Mouse (Mus musculus): Measurements from ENCODE around the gene Zfp697.
"Not testable (repeated sequence)": the region's sequence is repeated elsewhere in the genome, so short reads cannot be mapped to it uniquely, and the experiment has no call there.

Gene Zfp697

DNA sequence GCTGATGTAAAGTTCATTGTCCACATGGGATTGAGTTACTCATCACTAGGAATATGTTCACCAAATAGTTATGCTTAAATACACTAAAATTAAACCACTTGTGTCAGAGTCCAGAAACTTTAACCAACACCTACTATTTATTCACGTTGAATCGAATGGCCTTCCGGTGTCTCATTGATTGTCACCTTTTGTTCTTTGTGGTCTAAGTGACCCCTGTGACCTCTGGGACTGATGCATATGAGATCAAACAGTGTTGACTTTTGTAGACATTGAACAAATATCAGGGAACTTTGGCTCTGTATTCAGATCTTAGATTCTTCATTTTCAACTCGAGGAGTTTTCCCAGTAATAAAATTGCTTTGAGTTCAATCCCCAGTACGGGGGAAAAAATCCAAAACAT is 125.0 kb downstream of the Zfp697 start:
- DNase-seq (ENCODE audit: low read depth, low spot score) = not testable (repeated sequence)

DNA sequence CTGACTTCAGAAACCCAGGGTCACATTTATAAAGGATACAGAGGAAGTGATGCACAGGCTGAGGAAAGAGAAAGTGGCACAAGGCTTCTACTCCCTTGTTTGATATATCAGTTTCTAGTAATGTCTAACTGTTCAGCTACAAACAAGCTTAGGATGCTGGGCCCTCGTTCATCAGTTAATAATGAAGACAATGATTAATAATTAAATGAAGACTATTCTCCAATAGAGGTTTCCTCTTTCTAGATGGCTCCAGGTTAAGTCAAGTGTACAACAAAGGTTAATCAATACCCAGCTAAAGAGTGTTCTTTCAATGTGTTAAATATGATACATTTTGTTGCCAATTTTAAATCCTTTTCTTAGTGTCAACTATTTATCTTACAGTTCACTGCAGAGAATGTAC is 128.2 kb downstream of the Zfp697 start, which contains the start of gene Hsd3b4:
Gene Hsd3b4 (minus strand): TSS at position 101 of the 400 bp plus-strand sequence.
- not testable (repeated sequence) for DNase-seq (ENCODE audit: low read depth, low spot score)

DNA sequence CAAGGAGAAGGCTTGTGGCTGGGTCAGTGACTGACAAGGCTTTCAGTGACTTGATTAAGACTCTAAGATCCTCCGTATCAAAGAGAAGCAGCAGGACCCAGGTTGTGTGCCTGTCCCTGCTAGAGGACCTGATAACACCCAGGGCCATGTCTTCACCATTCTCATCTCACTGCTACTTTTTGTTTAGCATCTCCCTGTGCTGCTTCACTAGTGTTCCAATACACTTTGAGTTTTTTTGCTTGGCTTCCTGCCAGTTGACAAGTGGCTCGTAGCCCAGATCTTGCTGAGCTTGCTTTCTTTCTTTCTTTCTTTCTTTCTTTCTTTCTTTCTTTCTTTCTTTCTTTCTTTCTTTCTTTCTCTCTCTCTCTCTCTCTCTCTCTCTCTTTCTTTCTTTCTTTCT is 140.5 kb downstream of the Zfp697 start:
- DNase-seq (ENCODE audit: low read depth, low spot score) = not testable (repeated sequence)

DNA sequence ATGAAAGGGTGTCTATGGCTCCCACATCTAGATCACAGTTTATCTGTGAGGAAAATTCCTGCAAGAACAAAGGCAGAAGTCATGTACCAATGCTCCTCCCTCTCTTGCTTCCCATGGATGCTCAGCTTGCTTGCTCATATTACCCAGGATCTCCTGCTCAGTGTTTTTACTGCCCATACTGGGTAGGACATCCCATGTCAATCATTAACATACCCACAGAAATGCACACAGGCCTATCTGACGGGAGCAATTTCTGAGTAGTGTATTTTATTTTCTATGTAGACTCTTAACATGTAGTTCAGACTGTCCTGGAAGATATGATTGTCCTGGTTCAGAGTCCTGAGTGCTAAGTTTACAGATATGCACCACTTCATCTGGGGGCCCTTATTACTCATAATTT is 142.3 kb downstream of the Zfp697 start:
- not testable (repeated sequence) for DNase-seq (ENCODE audit: low read depth, low spot score)

DNA sequence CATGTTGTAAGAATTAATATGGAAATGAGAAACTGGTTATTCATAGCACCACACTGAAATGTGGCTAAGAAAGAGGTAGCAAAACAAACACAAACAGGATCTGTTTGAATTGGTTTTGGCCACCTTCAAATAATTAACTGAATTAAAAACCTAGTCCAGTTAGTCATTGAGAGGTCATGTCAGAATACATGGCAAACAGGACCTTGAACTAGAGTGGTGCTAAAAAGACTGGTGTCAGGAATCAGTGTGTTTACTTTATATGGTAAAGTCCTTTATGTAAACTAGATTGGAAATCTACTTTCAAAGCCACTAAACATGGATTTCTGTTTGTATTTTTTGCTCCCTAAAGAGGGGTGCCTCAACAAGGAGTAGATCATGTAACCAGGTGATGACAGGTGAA is 142.7 kb downstream of the Zfp697 start:
- not testable (repeated sequence) for DNase-seq (ENCODE audit: low read depth, low spot score)

DNA sequence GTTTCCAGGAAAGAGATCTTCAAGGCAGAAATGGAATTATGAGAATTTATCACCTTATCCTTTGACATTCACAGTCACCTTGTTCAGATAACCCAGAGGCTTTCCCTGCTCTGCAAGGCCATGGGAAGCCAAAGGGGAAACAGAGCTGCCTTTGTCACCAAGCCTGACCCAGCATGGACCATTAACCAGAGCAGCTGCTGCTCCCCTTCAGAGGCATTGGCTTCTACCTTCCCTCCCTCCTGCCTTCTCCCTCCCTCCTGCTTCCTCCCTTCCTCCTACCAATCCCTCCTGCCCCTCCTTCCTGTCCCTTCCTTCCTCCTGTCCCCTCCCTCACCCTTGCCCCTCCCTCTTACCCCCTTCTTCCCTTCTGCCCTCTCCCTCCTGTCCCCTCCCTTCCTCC is 165.4 kb downstream of the Zfp697 start:
- DNase-seq (ENCODE audit: low read depth, low spot score) = not testable (repeated sequence)

DNA sequence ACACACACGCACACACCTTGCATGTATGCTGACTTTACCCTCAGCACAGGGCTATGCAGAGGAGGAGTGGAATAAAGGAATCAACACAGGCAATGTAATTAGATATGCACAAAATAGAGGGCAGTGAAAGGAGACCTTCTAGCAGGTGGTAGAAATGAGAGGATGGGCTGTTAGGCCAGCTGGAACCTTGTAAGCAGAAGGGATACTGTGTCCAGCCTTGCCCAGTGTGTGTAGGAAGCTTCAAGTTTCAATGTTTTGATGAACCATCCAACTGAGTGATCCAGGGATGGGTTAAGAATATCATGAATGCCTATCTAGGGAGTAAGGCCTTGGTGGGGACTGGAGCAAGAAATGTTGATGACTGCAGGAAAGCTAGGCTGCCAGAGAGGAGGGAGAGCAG is 166.2 kb downstream of the Zfp697 start:
- DNase-seq (ENCODE audit: low read depth, low spot score) = not testable (repeated sequence)

DNA sequence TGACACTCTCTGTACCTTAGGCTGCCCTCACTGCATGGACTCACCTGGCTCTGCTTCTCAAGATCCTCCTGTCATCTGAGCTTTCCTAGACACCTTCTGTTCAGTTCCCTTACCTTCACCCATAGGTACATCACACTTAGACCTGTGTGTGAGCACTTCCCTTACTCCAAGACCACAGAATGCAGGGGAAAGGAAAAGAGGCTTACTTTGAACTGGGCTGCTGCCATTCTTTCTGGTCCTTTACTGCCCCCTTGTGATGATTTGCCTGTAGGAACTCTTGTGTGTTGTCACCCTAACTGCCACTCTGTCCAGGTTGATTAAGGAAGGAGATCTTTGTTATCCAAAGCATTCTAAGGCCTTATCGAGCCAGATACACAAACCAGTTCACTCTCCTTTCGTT is 168.0 kb downstream of the Zfp697 start:
- not testable (repeated sequence) for DNase-seq (ENCODE audit: low read depth, low spot score)

DNA sequence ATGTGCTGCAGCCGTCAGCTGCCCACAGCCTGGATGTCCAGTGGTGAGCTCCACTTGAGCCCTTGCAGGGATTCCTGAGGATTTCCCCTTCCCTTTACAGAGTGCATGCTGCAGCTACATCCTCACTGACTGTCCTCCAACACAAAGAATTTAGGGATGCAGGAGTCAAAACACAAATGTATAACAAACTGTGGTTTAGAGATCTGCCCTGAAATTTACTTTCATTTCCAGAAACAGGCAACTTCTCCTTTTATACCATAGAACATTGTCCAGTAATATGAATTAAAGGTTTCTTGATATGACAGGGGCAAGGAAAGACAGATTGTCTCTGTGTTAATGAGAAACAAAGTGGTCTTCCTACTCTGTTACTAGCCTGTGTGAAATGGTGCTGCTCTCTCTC is 168.6 kb downstream of the Zfp697 start:
- not testable (repeated sequence) for DNase-seq (ENCODE audit: low read depth, low spot score)

DNA sequence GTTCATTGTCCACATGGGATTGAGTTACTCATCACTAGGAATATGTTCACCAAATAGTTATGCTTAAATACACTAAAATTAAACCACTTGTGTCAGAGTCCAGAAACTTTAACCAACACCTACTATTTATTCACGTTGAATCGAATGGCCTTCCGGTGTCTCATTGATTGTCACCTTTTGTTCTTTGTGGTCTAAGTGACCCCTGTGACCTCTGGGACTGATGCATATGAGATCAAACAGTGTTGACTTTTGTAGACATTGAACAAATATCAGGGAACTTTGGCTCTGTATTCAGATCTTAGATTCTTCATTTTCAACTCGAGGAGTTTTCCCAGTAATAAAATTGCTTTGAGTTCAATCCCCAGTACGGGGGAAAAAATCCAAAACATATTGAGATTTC is 178.4 kb downstream of the Zfp697 start:
- DNase-seq (ENCODE audit: low read depth, low spot score) = not testable (repeated sequence)

DNA sequence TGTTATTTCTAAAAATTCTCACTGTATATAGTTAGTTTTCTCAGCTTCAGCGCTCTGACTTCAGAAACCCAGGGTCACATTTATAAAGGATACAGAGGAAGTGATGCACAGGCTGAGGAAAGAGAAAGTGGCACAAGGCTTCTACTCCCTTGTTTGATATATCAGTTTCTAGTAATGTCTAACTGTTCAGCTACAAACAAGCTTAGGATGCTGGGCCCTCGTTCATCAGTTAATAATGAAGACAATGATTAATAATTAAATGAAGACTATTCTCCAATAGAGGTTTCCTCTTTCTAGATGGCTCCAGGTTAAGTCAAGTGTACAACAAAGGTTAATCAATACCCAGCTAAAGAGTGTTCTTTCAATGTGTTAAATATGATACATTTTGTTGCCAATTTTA is 181.6 kb downstream of the Zfp697 start:
- DNase-seq (ENCODE audit: low read depth, low spot score) = not testable (repeated sequence)

DNA sequence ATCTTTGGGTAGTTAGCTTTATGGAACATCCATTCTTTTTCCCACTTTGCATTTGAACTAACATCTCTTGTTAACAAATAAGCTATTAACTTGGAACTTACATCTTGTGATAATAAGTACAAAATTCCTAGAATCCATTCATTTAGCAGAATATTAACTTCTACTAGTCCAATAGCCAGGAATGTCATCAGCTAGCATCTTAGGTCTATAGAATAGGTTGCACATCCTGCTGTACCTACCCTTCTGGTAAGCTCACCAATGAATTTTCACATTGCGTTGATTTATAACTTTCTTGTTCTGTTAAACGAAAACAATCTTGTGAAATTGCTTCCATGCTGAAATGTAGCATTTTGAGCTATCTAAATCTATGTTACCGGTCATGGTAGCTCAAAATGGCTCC is 182.6 kb downstream of the Zfp697 start:
- DNase-seq (ENCODE audit: low read depth, low spot score) = not testable (repeated sequence)

DNA sequence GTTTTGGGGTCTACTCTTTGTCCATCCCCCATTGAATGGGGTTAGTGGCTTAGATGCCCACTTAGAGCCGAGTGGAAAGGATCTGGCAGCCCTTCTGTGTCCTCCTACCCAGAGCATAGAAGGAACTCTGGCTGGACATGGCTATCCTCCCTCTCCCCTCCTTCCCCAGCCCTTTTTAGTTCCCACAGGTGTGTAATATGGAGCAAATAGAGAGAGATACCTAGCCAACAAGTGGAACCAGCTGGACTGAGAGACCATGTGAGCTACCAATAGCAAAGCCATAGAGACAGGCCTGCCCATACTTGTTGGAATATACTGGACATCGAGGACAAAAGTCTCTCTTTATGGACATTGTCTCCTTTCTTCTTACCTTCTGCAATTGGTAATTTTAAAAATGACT is 185.5 kb downstream of the Zfp697 start:
- DNase-seq (ENCODE audit: low read depth, low spot score) = not testable (repeated sequence)

DNA sequence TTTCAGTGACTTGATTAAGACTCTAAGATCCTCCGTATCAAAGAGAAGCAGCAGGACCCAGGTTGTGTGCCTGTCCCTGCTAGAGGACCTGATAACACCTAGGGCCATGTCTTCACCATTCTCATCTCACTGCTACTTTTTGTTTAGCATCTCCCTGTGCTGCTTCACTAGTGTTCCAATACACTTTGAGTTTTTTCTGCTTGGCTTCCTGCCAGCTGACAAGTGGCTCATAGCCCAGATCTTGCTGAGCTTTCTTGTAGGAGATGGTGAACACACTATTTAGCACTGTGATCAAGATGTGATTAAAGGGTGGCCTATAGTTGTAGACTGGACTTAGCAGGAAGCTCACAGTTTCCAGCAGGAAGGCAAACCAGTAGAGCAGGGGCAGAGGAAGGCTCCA is 198.8 kb downstream of the Zfp697 start:
- DNase-seq (ENCODE audit: low read depth, low spot score) = not testable (repeated sequence)

DNA sequence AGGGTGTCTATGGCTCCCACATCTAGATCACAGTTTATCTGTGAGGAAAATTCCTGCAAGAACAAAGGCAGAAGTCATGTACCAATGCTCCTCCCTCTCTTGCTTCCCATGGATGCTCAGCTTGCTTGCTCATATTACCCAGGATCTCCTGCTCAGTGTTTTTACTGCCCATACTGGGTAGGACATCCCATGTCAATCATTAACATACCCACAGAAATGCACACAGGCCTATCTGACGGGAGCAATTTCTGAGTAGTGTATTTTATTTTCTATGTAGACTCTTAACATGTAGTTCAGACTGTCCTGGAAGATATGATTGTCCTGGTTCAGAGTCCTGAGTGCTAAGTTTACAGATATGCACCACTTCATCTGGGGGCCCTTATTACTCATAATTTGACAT is 199.9 kb downstream of the Zfp697 start:
- DNase-seq (ENCODE audit: low read depth, low spot score) = not testable (repeated sequence)

DNA sequence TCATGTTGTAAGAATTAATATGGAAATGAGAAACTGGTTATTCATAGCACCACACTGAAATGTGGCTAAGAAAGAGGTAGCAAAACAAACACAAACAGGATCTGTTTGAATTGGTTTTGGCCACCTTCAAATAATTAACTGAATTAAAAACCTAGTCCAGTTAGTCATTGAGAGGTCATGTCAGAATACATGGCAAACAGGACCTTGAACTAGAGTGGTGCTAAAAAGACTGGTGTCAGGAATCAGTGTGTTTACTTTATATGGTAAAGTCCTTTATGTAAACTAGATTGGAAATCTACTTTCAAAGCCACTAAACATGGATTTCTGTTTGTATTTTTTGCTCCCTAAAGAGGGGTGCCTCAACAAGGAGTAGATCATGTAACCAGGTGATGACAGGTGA is 200.4 kb downstream of the Zfp697 start:
- not testable (repeated sequence) for DNase-seq (ENCODE audit: low read depth, low spot score)

DNA sequence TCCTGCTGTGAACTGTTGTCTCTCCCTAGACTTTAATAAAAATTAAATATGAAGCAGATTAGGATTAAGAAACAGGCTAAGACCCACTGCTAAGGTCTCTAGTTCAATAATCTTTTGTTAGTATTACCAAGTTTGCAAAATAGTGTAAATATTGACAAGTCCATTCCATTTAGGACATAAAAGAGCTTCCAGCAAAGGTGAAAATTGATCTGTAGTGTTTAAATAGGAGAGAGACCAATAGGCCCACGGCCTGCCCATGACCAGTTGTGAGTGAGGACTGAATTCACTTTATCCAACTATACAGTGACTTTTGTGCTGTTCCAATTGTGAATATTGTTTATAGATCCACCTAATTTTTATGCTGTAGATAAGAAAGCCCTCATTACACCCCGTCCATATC is 205.5 kb downstream of the Zfp697 start:
- DNase-seq (ENCODE audit: low read depth, low spot score) = no peak

DNA sequence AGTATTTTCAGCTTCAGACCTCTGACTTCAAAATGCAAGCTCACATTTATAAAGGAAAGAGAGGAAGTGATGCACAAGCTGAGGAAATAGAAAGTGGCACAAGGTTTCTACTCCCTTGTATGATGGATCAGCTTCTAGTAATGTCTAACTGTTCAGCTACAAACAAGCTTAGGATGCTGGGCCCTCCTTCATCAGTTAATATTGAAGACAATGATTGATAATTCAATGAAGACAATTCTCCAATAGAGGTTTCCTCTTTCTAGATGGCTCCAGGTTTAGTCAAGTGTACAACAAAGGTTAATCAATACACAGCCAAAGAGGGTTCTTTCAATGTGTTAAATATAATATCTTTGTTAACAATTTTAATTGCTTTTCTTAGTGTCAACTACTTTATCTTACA is 206.4 kb downstream of the Zfp697 start, which contains the start of gene Gm10681:
Gene Gm10681 (minus strand): TSS at position 101 of the 400 bp plus-strand sequence.
- DNase-seq (ENCODE audit: low read depth, low spot score) = no peak

DNA sequence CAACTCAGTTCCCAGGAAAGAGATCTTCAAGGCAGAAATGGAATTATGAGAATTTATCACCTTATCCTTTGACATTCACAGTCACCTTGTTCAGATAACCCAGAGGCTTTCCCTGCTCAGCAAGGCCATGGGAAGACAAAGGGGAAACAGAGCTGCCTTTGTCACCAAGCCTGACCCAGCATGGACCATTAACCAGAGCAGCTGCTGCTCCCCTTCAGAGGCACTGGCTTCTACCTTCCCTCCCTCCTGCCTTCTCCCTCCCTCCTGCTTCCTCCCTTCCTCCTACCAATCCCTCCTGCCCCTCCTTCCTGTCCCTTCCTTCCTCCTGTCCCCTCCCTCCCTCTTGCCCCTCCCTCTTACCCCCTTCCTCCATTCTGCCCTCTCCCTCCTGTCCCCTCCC is 231.3 kb downstream of the Zfp697 start:
- DNase-seq (ENCODE audit: low read depth, low spot score) = not testable (repeated sequence)

DNA sequence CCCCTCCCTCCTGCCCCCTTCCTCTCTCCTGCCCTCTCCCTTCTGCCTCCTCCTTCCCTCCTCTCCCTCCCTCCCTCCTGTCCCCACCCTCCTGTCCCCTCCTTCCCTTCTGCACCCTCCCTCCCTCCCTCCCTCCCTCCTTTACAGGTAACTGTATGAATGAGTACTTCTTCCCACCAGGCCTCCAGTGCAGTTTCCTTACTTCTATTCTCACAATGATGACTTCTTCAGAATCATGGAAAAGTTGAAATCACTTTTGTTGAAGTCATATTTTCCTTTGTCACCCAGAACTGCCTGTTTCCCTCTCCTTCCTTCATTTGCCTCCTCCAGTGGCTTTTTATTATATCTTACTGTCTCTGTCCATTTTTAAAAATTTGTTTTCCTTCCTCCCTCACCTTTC is 231.7 kb downstream of the Zfp697 start:
- no peak for DNase-seq (ENCODE audit: low read depth, low spot score)

DNA sequence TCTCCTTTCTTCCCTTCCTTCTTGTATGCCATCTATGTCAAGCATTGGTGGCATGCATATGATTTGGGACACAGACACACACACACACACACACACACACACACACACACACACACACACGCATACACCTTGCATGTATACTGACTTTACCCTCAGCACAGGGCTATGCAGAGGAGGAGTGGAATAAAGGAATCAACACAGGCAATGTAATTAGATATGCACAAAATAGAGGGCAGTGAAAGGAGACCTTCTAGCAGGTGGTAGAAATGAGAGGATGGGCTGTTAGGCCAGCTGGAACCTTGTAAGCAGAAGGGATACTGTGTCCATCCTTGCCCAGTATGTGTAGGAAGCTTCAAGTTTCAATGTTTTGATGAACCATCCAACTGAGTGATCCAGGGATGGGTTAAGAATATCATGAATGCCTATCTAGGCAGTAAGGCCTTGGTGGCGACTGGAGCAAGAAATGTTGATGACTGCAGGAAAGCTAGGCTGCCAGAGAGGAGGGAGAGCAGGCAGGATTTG is 232.2 kb downstream of the Zfp697 start:
- not testable (repeated sequence) for DNase-seq (ENCODE audit: low read depth, low spot score)

DNA sequence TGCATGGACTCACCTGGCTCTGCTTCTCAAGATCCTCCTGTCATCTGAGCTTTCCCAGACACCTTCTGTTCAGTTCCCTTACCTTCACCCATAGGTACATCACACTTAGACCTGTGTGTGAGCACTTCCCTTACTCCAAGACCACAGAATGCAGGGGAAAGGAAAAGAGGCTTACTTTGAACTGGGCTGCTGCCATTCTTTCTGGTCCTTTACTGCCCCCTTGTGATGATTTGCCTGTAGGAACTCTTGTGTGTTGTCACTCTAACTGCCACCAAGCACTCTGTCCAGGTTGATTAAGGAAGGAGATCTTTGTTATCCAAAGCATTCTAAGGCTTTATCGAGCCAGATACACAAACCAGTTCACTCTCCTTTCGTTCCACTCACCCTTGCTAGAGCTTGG is 234.0 kb downstream of the Zfp697 start:
- not testable (repeated sequence) for DNase-seq (ENCODE audit: low read depth, low spot score)

DNA sequence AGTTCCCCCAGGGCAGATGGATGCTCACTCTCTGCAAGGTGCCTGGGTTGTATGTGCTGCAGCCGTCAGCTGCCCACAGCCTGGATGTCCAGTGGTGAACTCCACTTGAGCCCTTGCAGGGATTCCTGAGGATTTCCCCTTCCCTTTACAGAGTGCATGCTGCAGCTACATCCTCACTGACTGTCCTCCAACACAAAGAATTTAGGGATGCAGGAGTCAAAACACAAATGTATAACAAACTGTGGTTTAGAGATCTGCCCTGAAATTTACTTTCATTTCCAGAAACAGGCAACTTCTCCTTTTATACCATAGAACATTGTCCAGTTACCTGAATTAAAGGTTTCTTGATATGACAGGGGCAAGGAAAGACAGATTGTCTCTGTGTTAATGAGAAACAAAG is 234.5 kb downstream of the Zfp697 start:
- not testable (repeated sequence) for DNase-seq (ENCODE audit: low read depth, low spot score)

DNA sequence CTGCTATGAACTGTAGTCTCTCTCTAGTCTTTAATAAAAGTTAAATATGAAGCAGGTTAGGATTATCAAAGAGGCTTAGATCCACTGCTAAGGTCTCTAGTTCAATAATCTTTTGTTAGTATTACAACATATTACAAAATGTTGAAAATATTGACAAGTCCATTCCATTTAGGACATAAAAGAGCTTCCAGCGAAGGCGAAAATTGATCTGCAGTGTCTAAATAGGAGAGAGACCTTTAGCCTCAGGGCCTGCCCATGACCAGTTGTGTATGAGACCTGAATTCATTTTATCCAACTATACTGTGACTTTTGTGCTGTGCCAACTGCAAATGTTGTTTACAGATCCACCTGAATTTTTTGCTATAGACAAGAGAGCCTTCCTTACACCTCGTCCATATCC is 247.4 kb downstream of the Zfp697 start:
- no peak for DNase-seq (ENCODE audit: low read depth, low spot score)

Data from CD4-positive helper T cell, adult 2 months (primary cell).